Mouse (Mus musculus) spleen, embryonic (tissue): ENCODE measurements around the gene Fat1.
"Not testable (repeated sequence)": the region's sequence is repeated elsewhere in the genome, so short reads cannot be mapped to it uniquely, and the experiment has no call there.

Experiments used
- CTCF ChIA-PET: fragments of 350-600 bp; sonication (Branson Sonifier 250); formaldehyde crosslinking; loops from one replicate; lab custom pipeline; 2022; lab: Charles Lee

Gene Fat1

DNA sequence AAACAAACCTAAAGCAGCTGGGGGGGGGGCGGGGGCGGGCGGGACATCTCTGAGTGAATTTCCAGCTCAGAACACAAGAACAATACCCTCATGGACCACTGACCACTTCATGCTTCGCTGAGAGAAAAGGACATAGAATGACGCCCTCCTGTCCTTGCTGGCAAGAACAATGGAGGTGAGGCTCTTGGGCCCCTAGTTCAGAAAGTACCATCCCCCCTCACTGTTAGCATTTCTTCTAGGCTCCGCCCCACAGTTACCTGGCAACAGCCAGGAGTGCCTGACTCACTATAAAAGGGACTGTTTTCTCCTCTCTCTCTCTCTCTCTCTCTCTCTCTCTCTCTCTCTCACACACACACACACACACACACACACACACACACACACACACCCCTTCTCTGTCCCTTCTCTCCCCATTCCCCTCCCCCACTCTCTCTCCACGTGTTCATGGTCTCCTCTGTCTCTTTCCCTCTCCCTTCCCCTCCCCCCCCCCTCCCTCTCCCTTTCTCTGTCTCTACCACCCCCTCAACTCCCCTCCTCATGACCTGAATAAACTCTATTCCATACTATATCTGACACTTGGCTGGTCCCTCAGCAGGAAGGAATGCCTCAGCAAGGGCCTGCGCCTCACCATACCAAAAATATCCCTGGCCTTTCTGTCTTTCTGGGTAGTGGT is 129.1 kb downstream of the Fat1 start:
- CTCF ChIA-PET = no interaction called here

GRCm38 (mm10) chr8:45065391-45065790 is 130.1 kb downstream of the Fat1 start:
- CTCF ChIA-PET = not testable (repeated sequence)

GRCm38 (mm10) chr8:45068759-45069386 is 133.6 kb downstream of the Fat1 start, which contains the start of gene Mtnr1a:
Gene Mtnr1a, plus strand, starts transcription at chr8:45069137.
- CTCF ChIA-PET = no interaction called here

DNA sequence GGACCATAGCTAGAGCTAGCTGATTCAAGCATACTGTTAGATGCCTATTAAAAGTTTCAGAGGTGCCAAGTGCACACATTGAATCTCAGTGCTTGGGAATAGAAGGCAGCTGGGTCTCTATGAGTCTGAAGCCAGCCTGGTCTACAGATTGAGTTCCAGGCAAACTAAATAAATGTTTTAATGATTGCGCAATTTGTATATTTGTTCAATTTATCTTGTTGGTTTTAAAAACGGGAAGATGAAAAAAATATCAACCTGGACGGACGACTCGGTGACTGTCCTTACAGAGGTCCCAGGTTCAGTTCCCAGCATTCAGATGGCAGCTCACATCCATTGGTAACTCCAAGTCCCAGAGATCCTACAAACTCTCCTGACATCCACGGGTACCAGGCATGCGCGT is 135.7 kb downstream of the Fat1 start:
- CTCF ChIA-PET = no interaction called here

GRCm38 (mm10) chr8:45080850-45081249 is 145.6 kb downstream of the Fat1 start:
- CTCF ChIA-PET = no interaction called here

DNA sequence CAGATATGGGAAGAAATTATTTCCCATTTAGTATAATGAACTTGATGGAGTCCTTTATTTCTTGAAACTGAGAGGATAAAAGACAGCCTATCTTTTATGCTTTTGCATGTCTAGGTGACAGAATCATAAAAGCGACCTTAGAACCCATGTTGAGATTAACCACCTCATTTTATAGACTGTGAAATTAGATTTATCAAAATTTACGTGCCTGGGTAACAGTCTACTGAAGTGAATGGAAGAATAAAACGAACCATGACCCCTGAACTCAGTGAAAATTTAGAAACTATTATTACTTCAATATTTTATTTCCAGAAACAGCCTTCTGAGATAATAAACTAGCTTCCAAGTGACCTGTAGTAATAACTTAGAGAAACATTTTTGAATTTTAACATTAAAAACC is 158.4 kb downstream of the Fat1 start:
- CTCF ChIA-PET = no interaction called here
